Mouse (Mus musculus): ENCODE measurements around the gene Nrtn. TPM values are rescaled to one million over a fixed set of nuclear protein-coding genes. Genes with fewer than 3 reads are reported as not detected.
A peak's percentile ranks its signal among the peaks of the same experiment; 100 is the strongest.

The Nrtn gene
- not detected in 2 replicates for total RNA-seq (2015; ENCODE audit: low replicate concordance)
- total RNA-seq (2017; ENCODE audit: low replicate concordance): not detected in 2 replicates

DNA sequence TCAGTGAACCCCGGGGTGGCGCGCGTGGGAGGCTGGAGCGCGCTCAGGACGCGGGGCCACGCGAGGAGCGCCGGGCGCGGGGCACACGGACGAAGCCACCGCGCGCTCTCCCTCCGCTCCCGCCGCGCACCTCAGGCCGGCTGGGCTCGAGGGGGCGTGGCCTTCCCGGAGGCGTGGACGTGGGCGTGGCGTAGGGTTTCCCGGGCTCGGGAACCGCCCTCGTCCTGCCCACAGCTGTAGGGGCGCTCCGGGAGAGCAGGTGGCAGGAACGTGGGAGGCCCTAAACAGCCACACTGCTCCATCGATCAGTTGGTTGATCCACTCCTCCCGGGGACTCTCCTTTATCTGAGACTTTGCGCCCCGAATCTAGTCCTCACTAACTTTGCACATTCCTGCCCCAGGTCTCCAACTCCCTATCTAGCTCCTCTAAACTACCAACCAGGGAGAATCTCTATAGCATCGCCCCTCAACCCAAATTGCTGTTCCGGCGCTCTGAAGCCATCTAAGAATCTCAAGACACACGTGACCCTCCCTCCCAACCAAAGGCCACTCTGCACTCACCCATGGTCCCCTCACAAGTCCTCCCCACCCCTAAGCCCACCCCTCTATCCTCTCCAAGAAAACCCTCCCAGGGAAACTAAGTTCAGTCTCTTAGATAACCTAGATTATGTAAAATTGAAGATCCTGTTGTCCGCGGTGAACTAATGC, at the start of gene Nrtn:
TSS of gene Nrtn (minus strand) at position 115 of the 708 bp plus-strand sequence.
- peak; percentile 75 for ATAC-seq (replicated peaks; ENCODE audit: low FRiP score, poor library complexity, severe bottlenecking)

DNA sequence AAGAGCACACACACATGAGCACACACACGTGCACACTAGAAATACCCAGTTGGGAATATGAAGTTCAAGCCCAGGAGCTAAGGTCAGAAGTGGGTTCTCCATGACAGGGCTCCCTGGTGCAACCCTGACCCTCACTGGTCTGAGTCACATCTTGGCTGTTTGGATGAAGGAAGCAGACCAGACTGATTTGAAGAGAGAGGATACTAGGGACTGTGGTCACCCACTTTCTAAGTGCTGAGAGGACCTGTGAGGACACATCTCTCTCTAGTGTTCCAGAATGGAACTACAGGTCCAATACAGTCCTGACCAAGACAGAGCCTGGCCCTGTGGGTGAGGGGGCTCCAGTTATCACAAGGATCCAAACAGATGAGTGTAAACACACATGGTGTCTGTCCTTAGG, 48.5 kb upstream of the Nrtn start:
- no peak for ATAC-seq (replicated peaks; ENCODE audit: low FRiP score, poor library complexity, severe bottlenecking)

DNA sequence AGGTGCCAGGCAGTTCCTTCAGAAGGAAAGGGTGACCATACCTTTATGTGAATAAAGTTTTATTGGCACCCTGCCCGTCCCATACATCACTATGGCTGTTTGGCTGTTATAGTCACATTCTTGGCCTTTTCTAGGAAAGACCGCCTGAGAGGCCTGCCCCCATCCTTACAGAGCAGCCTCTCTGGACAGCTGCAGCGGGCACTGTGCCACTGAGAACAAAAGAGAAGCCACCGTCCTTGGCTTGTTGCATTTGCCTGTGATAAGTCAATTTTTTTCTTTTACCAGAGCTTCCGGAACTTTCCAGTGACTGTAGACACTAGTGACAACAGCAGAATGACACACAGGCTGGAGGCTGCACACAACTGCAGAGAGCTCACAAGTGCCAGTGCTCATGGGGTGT, 47.6 kb upstream of the Nrtn start:
- no peak for ATAC-seq (replicated peaks; ENCODE audit: low FRiP score, poor library complexity, severe bottlenecking)

DNA sequence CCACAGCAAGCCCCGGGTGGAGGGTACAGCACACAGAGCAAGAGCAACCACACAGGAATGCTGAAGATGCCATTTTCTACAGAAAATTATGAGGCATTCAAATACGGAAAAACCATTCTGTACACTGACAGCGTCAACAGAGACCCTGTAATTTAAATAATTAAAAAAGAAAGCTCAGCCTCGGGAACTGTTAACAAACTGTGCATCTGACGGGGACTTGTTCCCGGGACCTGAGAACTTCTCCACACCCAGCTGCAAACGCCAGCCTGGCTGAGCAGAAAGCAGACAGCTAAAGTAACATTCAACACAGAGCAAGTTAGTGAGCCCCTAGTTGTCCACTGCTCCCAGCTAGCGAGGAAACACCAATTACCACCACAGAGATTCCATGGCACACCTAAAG, 44.7 kb upstream of the Nrtn start:
- ATAC-seq (replicated peaks; ENCODE audit: low FRiP score, poor library complexity, severe bottlenecking): no peak

DNA sequence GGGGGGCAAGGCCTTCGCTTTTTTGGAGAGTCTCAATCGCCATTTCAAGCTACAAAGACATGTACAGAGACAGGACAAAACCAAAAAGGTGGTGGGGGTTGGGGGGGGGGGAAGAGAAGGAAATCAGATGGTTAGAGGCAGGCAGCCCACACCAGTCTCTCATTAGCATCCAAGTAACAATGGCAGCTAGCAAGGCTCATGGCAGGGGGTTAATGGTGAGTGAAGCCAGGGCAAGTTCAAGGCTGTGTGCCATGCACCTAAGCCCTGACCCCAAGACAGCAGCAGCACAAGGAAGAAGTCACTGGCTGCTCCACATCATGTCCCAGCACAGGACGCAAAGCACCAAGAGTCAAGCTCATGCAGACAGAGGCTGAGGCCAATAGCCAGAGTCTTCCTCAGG, 41.9 kb upstream of the Nrtn start:
- no peak for ATAC-seq (replicated peaks; ENCODE audit: low FRiP score, poor library complexity, severe bottlenecking)

DNA sequence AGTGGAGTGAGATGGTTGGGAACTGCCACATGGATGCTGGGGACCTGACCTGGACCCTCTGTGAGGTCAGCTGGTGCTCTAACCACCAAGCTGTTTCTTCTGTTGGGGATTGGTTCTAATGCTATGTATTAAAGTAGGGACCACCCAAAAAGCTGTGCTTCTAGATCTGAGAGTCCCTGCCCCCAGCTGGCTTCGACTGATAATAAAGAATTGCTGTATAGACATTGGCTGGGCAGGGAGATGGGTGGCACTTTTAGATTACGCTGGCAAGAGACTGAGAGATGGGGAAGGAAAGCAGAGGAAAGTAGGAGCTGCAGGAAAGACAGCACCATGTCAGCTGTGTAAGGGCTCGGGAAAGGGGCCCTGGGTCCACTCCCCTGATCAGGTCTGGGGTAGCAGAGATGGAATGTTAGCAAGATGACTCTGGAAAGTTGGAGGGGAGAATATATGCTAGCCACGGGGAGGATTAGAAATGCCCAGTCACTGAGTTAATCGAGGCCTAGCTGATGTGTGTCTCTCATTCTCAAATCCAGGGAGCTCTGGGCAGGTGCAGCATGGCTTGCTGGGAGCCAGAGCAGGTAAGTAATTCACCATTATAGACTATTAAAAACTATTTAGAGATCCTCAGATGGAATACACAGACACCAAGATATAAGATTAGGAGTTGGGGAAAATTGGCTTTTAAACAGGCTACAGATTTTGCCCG, 36.4 kb upstream of the Nrtn start:
- peak; percentile 88 for ATAC-seq (replicated peaks; ENCODE audit: low FRiP score, poor library complexity, severe bottlenecking)

DNA sequence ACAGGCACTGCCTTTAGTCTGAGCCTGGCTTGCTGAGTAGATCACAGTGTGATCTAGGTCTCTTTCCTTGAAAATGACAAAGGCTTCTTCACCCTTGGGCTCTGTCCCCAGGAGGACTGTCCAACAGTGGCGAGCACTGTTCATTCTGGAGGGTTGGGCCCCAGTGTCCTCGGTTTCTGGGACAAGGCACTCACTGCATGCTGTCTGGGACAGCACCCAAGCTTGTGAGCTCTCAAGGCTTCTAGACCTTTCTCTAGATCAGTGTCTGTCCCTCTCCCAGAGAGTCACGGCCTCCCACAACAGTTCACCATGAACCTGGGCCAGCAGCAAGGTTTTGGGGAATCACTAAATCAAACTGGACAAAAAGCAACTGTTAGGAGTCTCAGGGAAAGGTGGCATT, 35.3 kb upstream of the Nrtn start:
- no peak for ATAC-seq (replicated peaks; ENCODE audit: low FRiP score, poor library complexity, severe bottlenecking)

DNA sequence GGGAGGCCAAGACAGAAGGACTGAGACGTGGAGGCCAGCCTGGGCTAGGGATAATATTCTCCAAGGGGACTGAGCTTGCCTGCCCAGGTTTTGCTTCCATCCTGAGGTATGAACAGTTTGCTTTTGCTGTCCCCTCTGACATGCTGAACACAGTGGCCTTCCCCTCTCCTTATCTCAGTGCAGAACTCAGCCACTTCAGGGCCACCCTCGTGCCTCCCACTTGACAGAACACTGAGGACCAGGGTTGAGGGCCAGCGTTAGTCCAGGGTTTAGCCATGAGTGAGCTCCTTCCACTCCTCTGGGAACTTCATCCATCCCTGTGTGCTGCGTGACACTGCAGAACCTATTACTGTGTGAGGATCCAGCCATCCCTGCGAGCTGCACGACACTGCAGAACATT, 32.0 kb upstream of the Nrtn start:
- no peak for ATAC-seq (replicated peaks; ENCODE audit: low FRiP score, poor library complexity, severe bottlenecking)

DNA sequence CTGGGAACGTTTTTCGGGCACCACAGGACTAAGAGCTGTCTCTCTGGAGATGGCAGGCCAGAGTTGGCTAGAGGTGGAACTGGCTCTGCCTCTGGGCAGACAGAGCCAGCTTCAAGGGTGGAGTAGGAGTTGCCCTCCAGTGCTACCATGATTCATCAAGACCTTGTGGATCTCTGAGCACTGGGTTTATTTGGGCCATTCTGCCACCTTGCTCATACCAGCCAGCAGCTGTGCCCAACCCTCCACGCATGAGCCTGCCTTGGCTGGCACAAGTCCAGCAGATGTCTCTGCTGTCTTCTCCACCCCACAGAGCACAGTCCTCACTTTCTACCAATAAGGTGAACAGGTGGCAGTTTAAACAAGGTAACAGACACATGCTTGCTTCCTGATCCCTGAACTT, 31.6 kb upstream of the Nrtn start:
- no peak for ATAC-seq (replicated peaks; ENCODE audit: low FRiP score, poor library complexity, severe bottlenecking)

DNA sequence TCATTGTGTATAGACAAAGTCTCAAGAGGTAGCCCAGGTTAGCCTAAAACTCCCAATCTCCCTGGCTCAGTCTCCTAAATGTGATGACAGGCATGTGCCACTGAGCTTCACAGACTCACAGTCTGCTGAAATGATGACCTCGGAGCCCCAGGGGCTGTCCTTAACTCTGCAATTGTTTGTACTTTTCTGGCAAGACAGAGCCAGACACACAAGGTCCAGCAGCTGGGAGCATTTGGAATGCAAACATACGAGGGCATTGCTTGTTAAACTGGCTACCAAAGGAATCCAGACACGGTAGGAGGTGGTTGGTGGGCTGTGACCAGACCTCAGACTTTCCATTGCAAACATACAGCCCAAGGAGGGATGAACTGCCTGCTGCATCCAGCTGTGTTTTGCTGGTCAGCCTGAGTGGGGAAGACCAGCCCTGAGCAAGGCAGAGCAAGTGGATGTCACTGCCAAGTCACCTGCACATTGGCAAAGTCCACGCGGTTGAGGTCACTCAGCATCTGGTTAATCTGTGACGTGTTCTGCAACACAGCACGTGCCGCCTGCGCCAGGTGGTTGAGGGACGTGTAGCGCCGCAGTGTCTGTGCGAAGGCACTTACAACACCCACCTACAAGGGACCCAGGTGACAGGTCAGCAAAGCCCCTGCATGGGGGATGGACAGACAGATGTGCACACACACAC, 23.1 kb upstream of the Nrtn start:
- no peak for ATAC-seq (replicated peaks; ENCODE audit: low FRiP score, poor library complexity, severe bottlenecking)

DNA sequence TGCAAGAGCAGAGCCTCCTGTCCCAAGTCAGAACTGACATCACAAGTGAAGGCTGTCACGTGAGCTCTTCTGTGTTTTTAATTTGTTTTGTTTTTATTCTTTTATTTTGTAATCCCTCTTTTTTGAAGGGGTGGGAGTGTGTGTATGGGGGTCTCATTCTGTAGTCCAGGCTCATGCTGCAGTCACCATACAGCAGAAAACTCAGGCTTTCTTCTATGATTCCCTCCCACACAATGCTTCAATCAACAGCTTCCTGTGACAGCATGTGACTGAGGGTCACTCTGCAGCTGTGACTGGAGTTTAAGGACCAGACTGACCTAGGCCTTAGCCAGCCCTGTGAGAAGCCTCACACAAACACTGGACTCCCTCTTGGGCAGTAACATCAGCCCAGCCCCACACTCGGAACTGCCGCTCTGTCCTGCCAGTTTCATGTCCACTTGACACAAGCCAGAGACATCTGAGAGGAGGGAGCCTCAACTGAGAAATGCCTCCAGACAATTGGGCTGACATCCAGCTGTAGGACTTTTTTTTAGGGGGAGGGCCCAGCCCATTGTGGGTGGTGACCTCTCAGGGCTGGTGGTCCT, 21.5 kb upstream of the Nrtn start:
- ATAC-seq (replicated peaks; ENCODE audit: low FRiP score, poor library complexity, severe bottlenecking): no peak

DNA sequence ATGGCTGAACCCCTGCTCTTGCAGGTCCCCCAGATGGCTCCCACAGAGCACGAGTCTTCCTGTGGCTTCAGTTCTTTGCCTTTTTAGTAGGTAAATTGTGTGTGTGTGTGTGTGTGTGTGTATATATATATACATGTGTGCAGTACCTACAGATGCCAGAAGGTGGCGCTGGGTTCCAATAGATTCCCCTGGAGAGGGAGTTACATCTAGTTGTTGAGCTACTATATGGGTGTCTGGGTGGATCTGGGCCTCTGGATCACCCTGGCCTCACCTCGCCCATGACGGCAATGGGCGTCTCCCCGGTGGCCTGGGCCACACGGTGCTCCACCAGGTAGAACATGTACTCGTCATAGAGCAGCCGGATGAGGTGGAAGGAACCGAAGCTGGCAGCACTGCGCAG, 20.2 kb upstream of the Nrtn start:
- ATAC-seq (replicated peaks; ENCODE audit: low FRiP score, poor library complexity, severe bottlenecking): no peak

DNA sequence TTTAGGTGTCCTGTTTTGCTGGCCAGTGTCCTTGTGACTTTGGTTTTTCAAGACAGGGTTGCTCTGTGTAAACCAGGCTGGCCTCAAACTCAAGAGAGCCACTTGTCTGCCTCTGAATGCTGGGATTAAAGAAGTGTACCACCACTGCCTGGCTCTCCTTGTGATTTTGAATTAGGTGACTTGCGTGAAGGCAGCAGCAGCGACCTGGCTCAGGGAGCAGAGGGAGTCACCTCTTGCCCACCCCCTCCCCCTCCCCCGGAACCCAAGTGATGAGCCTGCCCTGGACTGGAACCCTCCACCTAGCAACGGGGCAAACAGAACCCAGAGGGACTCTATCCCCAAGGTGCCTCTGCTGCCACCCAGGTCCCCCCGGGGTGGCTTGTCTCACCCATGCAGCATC, 12.6 kb upstream of the Nrtn start, which contains the start of gene Prr22:
TSS of gene Prr22 (plus strand) at position 301 of the 400 bp plus-strand sequence.
- ATAC-seq (replicated peaks; ENCODE audit: low FRiP score, poor library complexity, severe bottlenecking): no peak

DNA sequence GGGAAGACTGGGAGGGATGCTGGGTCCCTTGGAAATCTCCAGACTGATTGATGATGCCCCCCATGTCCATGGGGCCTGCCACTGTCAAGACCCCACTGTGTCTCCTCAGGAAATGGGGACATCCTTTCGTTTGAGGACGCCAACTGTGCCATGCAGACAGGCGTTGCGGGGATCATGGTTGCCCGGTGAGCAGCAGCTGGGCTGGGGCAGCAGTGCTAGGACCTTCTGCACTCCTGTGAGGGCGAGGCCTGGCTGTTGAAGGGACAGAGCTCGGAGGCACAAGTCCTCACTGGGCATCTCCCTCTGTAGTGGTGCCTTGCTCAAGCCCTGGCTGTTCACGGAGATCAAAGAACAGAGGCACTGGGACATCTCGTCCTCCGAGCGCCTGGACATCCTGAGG, 11.6 kb upstream of the Nrtn start:
- ATAC-seq (replicated peaks; ENCODE audit: low FRiP score, poor library complexity, severe bottlenecking): no peak

DNA sequence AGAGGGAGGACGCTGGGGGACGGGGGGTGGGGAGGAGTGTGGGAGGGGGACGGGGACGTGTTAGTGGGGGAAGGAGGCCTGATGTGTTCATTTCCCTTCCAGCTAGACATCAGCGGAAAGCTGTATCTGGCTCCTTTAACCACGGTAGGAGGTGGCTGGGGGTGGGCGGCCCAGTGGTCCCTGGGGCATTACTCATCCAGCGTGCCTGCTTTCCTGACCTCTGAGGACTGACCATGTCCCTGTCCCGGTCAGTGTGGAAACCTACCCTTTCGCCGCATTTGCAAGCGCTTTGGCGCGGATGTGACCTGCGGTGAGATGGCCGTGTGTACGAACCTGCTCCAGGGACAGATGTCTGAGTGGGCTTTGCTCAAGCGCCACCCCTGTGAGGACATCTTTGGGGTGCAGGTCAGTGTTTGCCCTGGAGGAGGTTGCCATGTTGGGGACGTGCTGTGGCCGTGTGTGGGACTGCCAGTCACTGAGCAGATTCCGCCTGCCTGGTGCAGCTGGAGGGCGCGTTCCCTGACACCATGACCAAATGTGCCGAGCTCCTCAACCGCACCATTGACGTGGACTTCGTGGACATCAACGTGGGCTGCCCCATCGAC, 10.3 kb upstream of the Nrtn start:
- no peak for ATAC-seq (replicated peaks; ENCODE audit: low FRiP score, poor library complexity, severe bottlenecking)

DNA sequence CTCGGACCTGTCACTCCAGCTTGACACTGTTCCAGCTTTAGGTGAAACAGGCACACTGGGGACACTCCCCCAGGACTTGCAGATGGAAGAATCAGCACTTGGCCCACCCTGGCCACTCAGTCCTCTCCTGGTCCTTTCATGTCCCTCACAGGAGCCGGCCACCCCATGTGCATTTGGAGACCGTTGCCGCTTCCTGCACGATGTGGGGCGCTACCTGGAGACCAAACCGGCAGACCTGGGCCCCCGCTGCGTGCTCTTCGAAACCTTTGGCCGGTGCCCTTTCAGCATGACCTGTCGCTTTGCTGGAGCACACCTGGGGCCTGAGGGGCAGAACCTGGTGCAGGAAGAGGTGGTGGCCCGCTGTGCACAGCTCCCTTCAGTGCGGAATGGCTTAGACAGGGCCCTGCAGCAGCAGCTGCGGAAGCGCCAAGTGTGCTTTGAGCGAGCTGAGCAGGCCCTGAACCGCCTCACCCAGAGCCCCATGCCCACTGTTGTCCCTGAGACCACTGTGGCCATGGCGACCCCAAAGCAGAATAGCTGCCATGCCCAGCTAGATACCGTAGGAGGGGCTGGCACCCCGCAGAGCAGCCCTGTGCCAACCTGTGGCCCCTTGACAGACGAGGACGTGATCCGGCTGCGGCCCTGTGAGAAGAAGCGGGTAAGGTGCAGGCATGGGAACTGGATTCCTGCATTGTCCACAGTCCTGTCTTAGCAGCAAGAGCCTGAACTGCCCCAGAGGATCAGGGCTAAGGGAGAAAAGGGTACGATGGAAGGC, 9.5 kb upstream of the Nrtn start:
- no peak for ATAC-seq (replicated peaks; ENCODE audit: low FRiP score, poor library complexity, severe bottlenecking)

DNA sequence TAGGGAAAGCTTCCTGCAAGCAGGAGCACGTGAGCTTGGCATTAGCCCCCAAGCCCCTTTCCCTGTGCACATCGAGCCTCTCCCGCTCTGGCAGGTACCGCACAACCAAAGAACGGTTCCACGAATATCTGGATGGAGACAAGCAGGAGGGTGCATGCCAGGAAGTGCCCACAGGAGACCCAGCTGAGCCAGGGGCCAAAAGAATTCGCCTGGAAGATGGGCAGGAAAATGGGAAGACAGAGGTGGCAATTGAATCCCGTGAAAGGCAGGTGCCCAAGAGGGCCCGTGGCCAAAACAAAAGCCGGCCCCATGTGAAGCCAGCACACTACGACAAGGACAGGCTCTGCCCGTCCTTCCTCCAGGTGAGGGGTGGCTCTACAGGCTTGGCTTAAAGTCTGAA, 8.1 kb upstream of the Nrtn start:
- ATAC-seq (replicated peaks; ENCODE audit: low FRiP score, poor library complexity, severe bottlenecking): no peak

DNA sequence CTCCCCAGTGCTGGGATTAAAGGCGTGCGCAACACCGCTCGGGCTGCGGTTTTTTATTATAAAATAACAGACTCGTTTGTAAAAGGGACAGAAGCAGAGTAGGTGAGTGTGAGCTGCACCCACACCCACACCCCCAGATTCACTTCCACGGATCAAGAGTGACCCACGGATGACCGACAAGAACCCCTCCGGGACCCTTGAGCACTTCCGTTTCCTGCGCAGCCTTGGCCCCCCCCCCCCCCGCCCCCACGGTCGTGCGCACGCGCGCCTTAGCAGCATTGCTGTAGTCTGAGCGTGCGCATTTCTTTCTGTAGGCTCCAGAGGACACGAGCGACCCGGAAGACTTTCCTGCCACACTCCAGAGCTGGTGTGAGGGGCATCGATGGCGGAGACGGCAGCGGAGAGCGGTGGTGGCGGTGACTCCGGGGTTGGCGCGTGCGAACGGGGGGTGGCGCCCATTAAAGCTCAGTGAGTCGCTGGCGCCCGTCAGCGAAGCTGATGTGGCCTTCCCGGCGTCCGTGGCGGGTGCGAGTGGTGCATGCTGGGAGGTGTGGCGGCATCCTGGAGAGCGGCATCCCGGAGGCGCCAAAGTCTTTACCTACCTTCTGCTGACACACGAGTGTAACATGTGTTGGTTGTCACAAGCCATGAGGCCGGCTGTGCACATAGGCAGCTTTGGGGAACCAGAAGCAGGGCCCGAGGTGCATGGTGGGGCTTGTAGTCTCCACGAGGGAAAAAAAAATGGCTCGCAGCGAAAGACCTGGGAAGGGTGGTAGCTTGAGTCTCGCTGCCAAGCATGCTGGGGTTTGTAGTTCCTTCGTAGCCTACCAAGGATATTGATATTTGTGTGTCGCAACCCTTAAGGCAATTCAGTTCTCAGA, 7.4 kb upstream of the Nrtn start, which contains the start of gene Dus3l:
TSS of gene Dus3l (plus strand) at position 284 of the 881 bp plus-strand sequence.
- ATAC-seq (replicated peaks; ENCODE audit: low FRiP score, poor library complexity, severe bottlenecking): peak; percentile 77

Data from erythroid progenitor cell, adult 5-6 weeks (primary cell).